In the genomic region with DNA sequence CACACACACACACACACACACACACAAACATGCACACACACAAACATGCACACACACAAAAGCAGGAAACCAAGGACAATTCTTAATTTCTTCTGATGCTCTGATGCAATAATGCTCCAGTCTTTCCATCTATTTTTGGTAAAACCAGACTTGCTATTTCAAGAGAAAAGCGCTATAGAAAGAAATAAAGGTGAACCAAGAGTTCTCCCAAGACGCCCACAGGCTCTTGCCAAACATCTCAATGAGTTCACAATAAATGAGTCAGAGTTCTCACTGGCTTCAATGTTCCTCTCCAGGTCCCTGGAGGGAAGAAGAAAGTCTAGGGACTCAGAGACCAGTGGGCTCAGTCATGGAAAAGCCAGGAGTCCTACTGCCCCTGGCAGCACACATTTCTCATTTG, we compare ENCODE assay signal across 33 mouse cellular contexts. TPM values are rescaled to one million over a fixed set of nuclear protein-coding genes. Genes with fewer than 3 reads are reported as not detected.
A peak's percentile ranks its signal among the peaks of the same experiment; 100 is the strongest.
DNase-seq lines count a peak whose midpoint lies in the region; ATAC-seq lines count a peak whose summit lies in the region.
"Had no signal": no experiment of that assay in that cellular context is flagged by ENCODE, and none has a peak within 500 bp of the region (broad histone marks: within the 10 kb centered on the region; RNA-seq: fewer than 3 reads in every experiment).

No protein-coding gene starts in this region.

- 86% methylated on average over 2 of the region's 2 CpGs for WGBS in hindbrain, embryonic 10.5 days

- H3K4me1 ChIP-seq in hindbrain, embryonic 10.5 days (replicated peaks) = peaks cover 15% of the 10 kb centered on the region
- H3K4me1 ChIP-seq: forebrain, embryonic 15.5 days; midbrain, embryonic 15.5 days had no signal

- H3K9me3 ChIP-seq in hindbrain, embryonic 10.5 days = no peaks in the 10 kb centered on the region
- H3K9me3 ChIP-seq: forebrain, embryonic 15.5 days; hindbrain, embryonic 15.5 days; limb, embryonic 10.5 days; liver, embryonic 15.5 days; midbrain, embryonic 15.5 days; neural tube, embryonic 13.5 days had no signal

- 0 out of 2 replicates have a peak, but pooled peaks have one; percentile 9 for ATAC-seq in megakaryocyte progenitor cell, adult 5-6 weeks (replicated peaks; ENCODE audit: poor library complexity)
- ATAC-seq: forebrain, embryonic 15.5 days; midbrain, embryonic 15.5 days had no signal

- H3K4me3 ChIP-seq in hindbrain, embryonic 10.5 days = no peak overlapping the region
- H3K4me3 ChIP-seq: forebrain, embryonic 15.5 days; hindbrain, embryonic 15.5 days; layer of hippocampus, adult 2 months; limb, embryonic 10.5 days; liver, embryonic 15.5 days; midbrain, embryonic 15.5 days; neural tube, embryonic 13.5 days had no signal

- intact Hi-C loops in heart, postnatal 14 days (cut with DNase I) = no loop called here

- peak; percentile 81 for DNase-seq in heart, adult 11 months
- no peak for DNase-seq in heart, postnatal 14 days
- DNase-seq in 3T3-L1 (ENCODE audit: low read depth, low spot score) (peak; percentile 82), adipocyte (ENCODE audit: low spot score) (peak; percentile 62)
- DNase-seq in embryo, embryonic 11 days = no peak
- DNase-seq in hindbrain, embryonic 10.5 days (ENCODE audit: low spot score) = no peak
- DNase-seq: B cell, adult 2 months; cerebellum, adult 11-12 months; cerebellum, postnatal 25 days; gastrocnemius, postnatal 14 days; heart, postnatal 36 days; kidney, adult 9 months; kidney, postnatal 25 days; liver; thymus, adult 18-20 months; thymus, postnatal 36 days had no signal

- H3K27me3 ChIP-seq in hindbrain, embryonic 10.5 days (ENCODE audit: insufficient read depth, poor library complexity, severe bottlenecking) = peaks cover 23% of the 10 kb centered on the region
- H3K27me3 ChIP-seq: midbrain, embryonic 15.5 days had no signal

- no peak overlapping the region for H3K27ac ChIP-seq in hindbrain, embryonic 10.5 days
- H3K27ac ChIP-seq: forebrain, embryonic 15.5 days; hindbrain, embryonic 15.5 days; layer of hippocampus, adult 2 months; limb, embryonic 10.5 days; liver, embryonic 15.5 days; midbrain, embryonic 15.5 days; neural tube, embryonic 13.5 days had no signal

- no peaks in the 10 kb centered on the region for H3K36me3 ChIP-seq in hindbrain, embryonic 10.5 days
- H3K36me3 ChIP-seq: forebrain, embryonic 15.5 days; hindbrain, embryonic 15.5 days; limb, embryonic 10.5 days; liver, embryonic 15.5 days; midbrain, embryonic 15.5 days; neural tube, embryonic 13.5 days had no signal

RNA-seq across cellular contexts. Expression of gene Batf3, which starts 26.0 kb away (rescaled TPM):
- total RNA-seq in heart, postnatal 14 days (2021) = not detected
- 1.0 and 1.9 TPM in 2 replicates for total RNA-seq in megakaryocyte progenitor cell, adult 5-6 weeks (2015)
- total RNA-seq in megakaryocyte progenitor cell, adult 5-6 weeks (2017) = 1.3 TPM in 1 of 2 replicates, not detected in the other
- 4.8 and 5.2 TPM in 2 replicates for polyA plus RNA-seq in hindbrain, embryonic 10.5 days (2016; fragmentation: Nextera tagmentation; extraction: Ambion mirVana)

RNA-seq across cellular contexts. Expression of gene Fam71a, which starts 40.9 kb away (rescaled TPM):
- total RNA-seq in heart, postnatal 14 days (2021) = not detected
- total RNA-seq in megakaryocyte progenitor cell, adult 5-6 weeks (2015) = 0.12 TPM in 1 of 2 replicates, not detected in the other
- total RNA-seq in megakaryocyte progenitor cell, adult 5-6 weeks (2017) = not detected in 2 replicates
- not detected in 2 replicates for polyA plus RNA-seq in hindbrain, embryonic 10.5 days (2016; fragmentation: Nextera tagmentation; extraction: Ambion mirVana)
- total RNA-seq: adrenal gland, adult 18-20 months; adrenal gland, postnatal 4 days; gastrocnemius, postnatal 14 days; heart, adult 8-10 months; heart, postnatal 36 days; layer of hippocampus, adult 2 months; layer of hippocampus, postnatal 25 days had no signal
- polyA plus RNA-seq: embryonic facial prominence, embryonic 14.5 days; forebrain, embryonic 15.5 days; heart, embryonic 14.5 days; hindbrain, embryonic 15.5 days; intestine, embryonic 14.5 days; limb, embryonic 10.5 days; liver, embryonic 15.5 days; lung, embryonic 16.5 days; midbrain, embryonic 15.5 days; neural tube, embryonic 13.5 days; stomach, embryonic 16.5 days had no signal

Comparison
In these comparisons a context has a peak if more than half of its experiments do, and no peak if none do; other contexts are left out.
1. DNase-seq: peak in heart, adult 11 months (single experiment), 3T3-L1 (single experiment) and adipocyte (single experiment); none in heart, postnatal 14 days (0 of 2), embryo, embryonic 11 days (single experiment) and hindbrain, embryonic 10.5 days (single experiment).